Mouse (Mus musculus) liver, postnatal 0 days (tissue): ENCODE results near the gene Hoxa1.

Experiments
- CTCF ChIP-seq: sonication (generic); IDR thresholded peaks from 2 replicates; pipeline ENCODE4 v1.5.1; 2016; ENCODE audit warnings: antibody characterized with exemption, low read depth
- EP300 ChIP-seq: IDR thresholded peaks from 2 replicates; pipeline ENCODE4 v1.6.1; 2016; ENCODE audit warnings: antibody characterized with exemption, low read depth, mild to moderate bottlenecking

DNA sequence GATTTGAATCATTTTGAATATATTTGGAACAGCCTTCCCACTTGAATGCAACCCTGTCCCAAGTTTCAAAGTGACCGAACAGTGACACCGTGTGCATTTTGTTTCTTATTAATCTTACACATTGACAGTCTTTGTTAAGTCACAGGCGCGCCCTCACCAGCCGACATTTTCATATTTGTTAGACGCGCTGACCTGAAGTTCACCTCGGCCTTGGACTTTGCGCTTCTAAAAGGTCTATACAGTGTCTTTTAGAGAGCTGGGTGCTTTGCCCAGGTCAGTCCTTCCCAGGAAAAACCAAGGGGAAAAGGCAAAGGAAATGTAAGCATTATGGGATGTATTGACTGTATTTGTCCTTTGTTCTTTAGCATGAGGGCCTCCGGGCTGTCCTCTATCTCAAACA lies 36.6 kb upstream of the Hoxa1 start:
- no peak for TF ChIP-seq CTCF
- no peak for TF ChIP-seq EP300
